Mouse (Mus musculus): ENCODE measurements around the gene Mtnr1b.

- no peak for TF ChIP-seq POLR2A (IDR thresholded peaks at IDR 0.05; ENCODE audit: insufficient read depth, low read depth, low read length)
- no peak for TF ChIP-seq CTCF (IDR thresholded peaks at IDR 0.05; ENCODE audit: insufficient read depth, low read depth, low read length)
Measured at GRCm38 (mm10) chr9:15794408-15794807, 79.9 kb downstream of the Mtnr1b start.
